Mouse (Mus musculus) MEL (cell line): ENCODE results near the gene Bach2. TPM values are rescaled to one million over a fixed set of nuclear protein-coding genes. Genes with fewer than 3 reads are reported as not detected.

Source experiments
- DNase-seq: peaks from one replicate; pipeline ENCODE4 v3.0.0; 2011; ENCODE audit warnings: low read depth, low spot score
- H3K27ac ChIP-seq: 2 replicates; pipeline ENCODE4 v1.5.1; 2012; ENCODE audit warnings: low read depth, mild to moderate bottlenecking, control low read depth, low read length, moderate library complexity; ENCODE audit not compliant: control insufficient read depth
- H3K27me3 ChIP-seq, 2 experiments: fragments of 150-350 bp in 1 of 2; sonication (generic) in 1 of 2; 2 replicates each; pipeline ENCODE4 v1.6.1; 2012; ENCODE audit warnings: low read length in 2 of 2, mild to moderate bottlenecking in 2 of 2, improper control_type of control experiment in 1 of 2, moderate library complexity in 1 of 2; ENCODE audit not compliant: insufficient read depth in 2 of 2, control insufficient read depth in 1 of 2
- H3K36me3 ChIP-seq, 2 experiments: 2 replicates each; pipeline ENCODE4 v1.6.1; 2012 to 2014; ENCODE audit warnings: low read length in 2 of 2, improper control_type of control experiment in 1 of 2, inconsistent platforms in 1 of 2, mild to moderate bottlenecking in 1 of 2; ENCODE audit not compliant: insufficient read depth in 2 of 2, control insufficient read depth in 1 of 2
- H3K4me1 ChIP-seq, 2 experiments: fragments of 150-350 bp in 1 of 2; sonication (generic) in 1 of 2; 2 replicates each; pipeline ENCODE4 v1.6.1; 2012; ENCODE audit warnings: low read length in 2 of 2, improper control_type of control experiment in 1 of 2, mild to moderate bottlenecking in 1 of 2; ENCODE audit not compliant: insufficient read depth in 2 of 2, control insufficient read depth in 1 of 2
- H3K4me3 ChIP-seq, 2 experiments: fragments of 150-350 bp in 1 of 2; sonication (generic) in 1 of 2; 2 replicates each; pipeline ENCODE4 v1.5.1; 2012; ENCODE audit warnings: low read depth in 2 of 2, low read length in 2 of 2, mild to moderate bottlenecking in 2 of 2, moderate library complexity in 2 of 2, control low read depth in 1 of 2, improper control_type of control experiment in 1 of 2; ENCODE audit not compliant: control insufficient read depth in 1 of 2, insufficient read depth in 1 of 2
- H3K79me2 ChIP-seq: 2 replicates; pipeline ENCODE4 v1.6.1; 2012; ENCODE audit warnings: mild to moderate bottlenecking, low read length, moderate library complexity; ENCODE audit not compliant: control insufficient read depth, poor library complexity, insufficient read depth
- H3K9ac ChIP-seq: 2 replicates; pipeline ENCODE4 v1.6.1; 2012; ENCODE audit warnings: low read depth, mild to moderate bottlenecking, control low read depth, low read length, moderate library complexity; ENCODE audit not compliant: control insufficient read depth, poor library complexity, severe bottlenecking
- H3K9me3 ChIP-seq: fragments of 150-350 bp; sonication (generic); replicated peaks from 2 replicates; pipeline ENCODE4 v1.6.1; 2012; ENCODE audit warnings: mild to moderate bottlenecking, low read length, improper control_type of control experiment, moderate library complexity; ENCODE audit not compliant: insufficient read depth
- CHD1 ChIP-seq: IDR thresholded peaks from 2 replicates; pipeline ENCODE4 v1.6.1; 2012; ENCODE audit warnings: low read depth, mild to moderate bottlenecking, inconsistent platforms, low read length, improper control_type of control experiment
- E2F4 ChIP-seq: IDR thresholded peaks from 2 replicates; pipeline ENCODE4 v1.6.1; 2011; ENCODE audit warnings: low read depth, low read length, improper control_type of control experiment, borderline replicate concordance
- ELF1 ChIP-seq: IDR thresholded peaks from 2 replicates; pipeline ENCODE4 v1.6.1; 2014; ENCODE audit warnings: low read depth, mild to moderate bottlenecking, inconsistent platforms, low read length, improper control_type of control experiment, moderate library complexity
- ETS1 ChIP-seq: IDR thresholded peaks from 2 replicates; pipeline ENCODE4 v1.6.1; 2012; ENCODE audit warnings: low read depth, mild to moderate bottlenecking, inconsistent platforms, low read length, improper control_type of control experiment, moderate library complexity
- GABPA ChIP-seq: IDR thresholded peaks from 2 replicates; pipeline ENCODE4 v1.6.1; 2012; ENCODE audit warnings: low read depth, mild to moderate bottlenecking, inconsistent platforms, low read length, improper control_type of control experiment, moderate library complexity
- GATA1 ChIP-seq: IDR thresholded peaks from 2 replicates; pipeline ENCODE4 v1.6.1; 2011; ENCODE audit warnings: low read depth, low read length, improper control_type of control experiment
- HCFC1 ChIP-seq: IDR thresholded peaks from 2 replicates; pipeline ENCODE4 v1.6.1; 2012; ENCODE audit warnings: low read depth, mild to moderate bottlenecking, inconsistent platforms, low read length, improper control_type of control experiment, moderate library complexity
- MAZ ChIP-seq: IDR thresholded peaks from 2 replicates; pipeline ENCODE4 v1.6.1; 2012; ENCODE audit warnings: low read depth, mild to moderate bottlenecking, inconsistent platforms, low read length, improper control_type of control experiment
- MXI1 ChIP-seq: IDR thresholded peaks from 2 replicates; pipeline ENCODE4 v1.6.1; 2011; ENCODE audit warnings: mild to moderate bottlenecking, low read depth, low read length, improper control_type of control experiment
- MYB ChIP-seq: IDR thresholded peaks from 2 replicates; pipeline ENCODE4 v1.6.1; 2011; ENCODE audit warnings: mild to moderate bottlenecking, low read depth, low read length, improper control_type of control experiment
- NELFE ChIP-seq: IDR thresholded peaks from 2 replicates; pipeline ENCODE4 v1.6.1; 2011; ENCODE audit warnings: low read depth, low read length, improper control_type of control experiment
- POLR2A ChIP-seq, 2 experiments: IDR thresholded peaks; 2 replicates each; pipeline ENCODE4 v1.6.1; 2011 to 2012; ENCODE audit warnings: low read length in 2 of 2, mild to moderate bottlenecking in 2 of 2, control low read depth in 1 of 2, improper control_type of control experiment in 1 of 2, low read depth in 1 of 2, moderate library complexity in 1 of 2; ENCODE audit not compliant: control insufficient read depth in 1 of 2, insufficient read depth in 1 of 2, poor library complexity in 1 of 2
- SIN3A ChIP-seq: IDR thresholded peaks from 2 replicates; pipeline ENCODE4 v1.6.1; 2012; ENCODE audit warnings: low read length, improper control_type of control experiment, inconsistent platforms
- SMC3 ChIP-seq: IDR thresholded peaks from 2 replicates; pipeline ENCODE4 v1.6.1; 2011; ENCODE audit warnings: low read depth, low read length, improper control_type of control experiment
- TAL1 ChIP-seq: IDR thresholded peaks from 2 replicates; pipeline ENCODE4 v1.6.1; 2012; ENCODE audit warnings: mild to moderate bottlenecking, inconsistent platforms, low read length, moderate library complexity, mixed read lengths
- TBP ChIP-seq: IDR thresholded peaks from 2 replicates; pipeline ENCODE4 v1.8.0; 2011; ENCODE audit warnings: low read depth, low read length, improper control_type of control experiment
- TCF12 ChIP-seq: IDR thresholded peaks from 2 replicates; pipeline ENCODE4 v1.6.1; 2014; ENCODE audit warnings: low read depth, mild to moderate bottlenecking, inconsistent platforms, low read length, improper control_type of control experiment, moderate library complexity
- UBTF ChIP-seq: IDR thresholded peaks from 2 replicates; pipeline ENCODE4 v1.6.1; 2012; ENCODE audit warnings: low read depth, mild to moderate bottlenecking, inconsistent platforms, low read length, improper control_type of control experiment, moderate library complexity, borderline replicate concordance; ENCODE audit not compliant: insufficient read depth
- USF2 ChIP-seq, 2 experiments: IDR thresholded peaks; 2 replicates each; pipeline ENCODE4 v1.6.1; 2011 to 2012; ENCODE audit warnings: improper control_type of control experiment in 2 of 2, low read length in 2 of 2, borderline replicate concordance in 1 of 2, inconsistent platforms in 1 of 2, low read depth in 1 of 2, mild to moderate bottlenecking in 1 of 2; ENCODE audit not compliant: insufficient read depth in 1 of 2
- ZC3H11A ChIP-seq: IDR thresholded peaks from 2 replicates; pipeline ENCODE4 v1.6.1; 2012; ENCODE audit warnings: low read depth, mild to moderate bottlenecking, inconsistent platforms, low read length, improper control_type of control experiment
- ZKSCAN1 ChIP-seq: IDR thresholded peaks from 2 replicates; pipeline ENCODE4 v1.6.1; 2012; ENCODE audit warnings: low read depth, mild to moderate bottlenecking, inconsistent platforms, low read length, improper control_type of control experiment, moderate library complexity
- ZMIZ1 ChIP-seq: IDR thresholded peaks from 2 replicates; pipeline ENCODE4 v1.6.1; 2012; ENCODE audit warnings: low read depth, mild to moderate bottlenecking, inconsistent platforms, low read length, improper control_type of control experiment, moderate library complexity
- ZNF384 ChIP-seq: IDR thresholded peaks from 2 replicates; pipeline ENCODE4 v1.6.1; 2012; ENCODE audit warnings: low read depth, mild to moderate bottlenecking, inconsistent platforms, low read length, improper control_type of control experiment
- polyA plus RNA-seq, 2 experiments: library from polyadenylated mRNA; stranded (reverse) in 1 of 2; unstranded in 1 of 2; fragments of >175 nt in 1 of 2; fragments of >200 nt in 1 of 2; gene quantifications; 2 replicates each; pipeline versions ENCODE4 v1.2.1 to v1.2.4; 2012; ENCODE audit warnings: low replicate concordance in 2 of 2, low read depth in 1 of 2; ENCODE audit not compliant: insufficient read length in 2 of 2, insufficient read depth in 1 of 2, missing spikeins in 1 of 2
- total RNA-seq: library from RNA; depleted of rRNA; stranded (reverse); fragments of 300-350 nt; gene quantifications from 2 replicates; pipeline ENCODE4 v1.2.3, GENCODE M21; 2012

Bach2 gene
- total and polyA plus RNA-seq, 3 experiments = 0.04 TPM; not detected in 2

- Histone ChIP-seq H3K27ac (no peak overlapping the region), H3K79me2 (no peaks in the 10 kb centered on the region), H3K9ac (no peak overlapping the region), H3K27me3 (peaks cover 0 to 4% of the 10 kb centered on the region in 2 experiments; a peak in 2 of 4 replicates), H3K9me3 (no peaks in the 10 kb centered on the region), H3K4me1 (no peaks in the 10 kb centered on the region), H3K4me3 (no peak overlapping the region), H3K36me3 (no peaks in the 10 kb centered on the region)
- TF ChIP-seq MAZ = no peak
- DNase-seq = no peak
Measured at GRCm38 (mm10) chr4:32219428-32220128, 19.0 kb upstream of the Bach2 start.

DNA sequence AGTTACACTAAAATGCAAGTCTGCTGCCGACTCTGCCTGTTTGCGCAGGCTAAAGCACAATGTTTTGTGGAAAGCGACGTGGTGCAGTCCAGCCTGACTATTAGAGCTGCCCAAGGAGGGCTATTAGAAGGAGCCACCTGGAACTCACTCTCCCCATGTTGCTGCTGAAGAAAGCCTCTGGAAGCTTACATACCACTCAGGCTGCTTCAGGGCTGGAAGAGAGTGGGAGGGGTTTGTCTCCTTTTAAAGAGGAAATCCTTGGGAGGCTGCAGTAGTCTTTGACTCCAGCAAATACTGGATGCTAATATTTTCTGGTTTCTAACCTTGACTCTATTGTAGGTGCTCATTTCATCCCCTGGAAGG is 18.5 kb upstream of the Bach2 start:
- no peak for DNase-seq
- peaks cover 0 to 4% of the 10 kb centered on the region in 2 experiments; a peak in 2 of 4 replicates for H3K27me3 ChIP-seq
- H3K27ac ChIP-seq = no peak overlapping the region
- no peaks in the 10 kb centered on the region for H3K36me3 ChIP-seq
- no peaks in the 10 kb centered on the region for H3K79me2 ChIP-seq
- TF ChIP-seq ZKSCAN1 (no peak), MYB (no peak), GABPA (no peak), ZMIZ1 (no peak)
- TF ChIP-seq, all 39 proteins: peak for 0
- Histone ChIP-seq H3K4me3 (no peak overlapping the region), H3K9me3 (no peaks in the 10 kb centered on the region), H3K9ac (no peak overlapping the region), H3K4me1 (no peaks in the 10 kb centered on the region)

DNA sequence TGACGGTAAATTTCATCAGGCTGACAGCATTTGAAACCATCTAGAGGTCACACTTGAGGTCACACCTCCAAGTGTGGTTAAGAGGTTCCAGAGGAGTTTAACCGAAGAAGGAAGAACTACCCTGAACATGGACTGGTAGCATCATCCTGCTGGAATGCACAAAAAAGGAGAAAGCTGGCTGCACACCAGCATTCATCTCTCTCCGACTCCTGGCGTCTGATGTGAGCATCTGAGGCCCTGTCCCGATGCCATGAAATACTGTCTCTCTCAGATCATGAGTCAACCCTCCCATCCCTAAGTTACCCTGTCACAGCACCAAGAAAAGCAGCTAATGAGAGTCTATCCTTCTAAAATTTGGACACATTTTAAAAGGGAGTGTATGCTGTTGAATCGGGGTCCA is 17.6 kb upstream of the Bach2 start:
- no peaks in the 10 kb centered on the region for H3K9me3 ChIP-seq
- DNase-seq = no peak
- no peak overlapping the region for H3K4me3 ChIP-seq
- no peaks in the 10 kb centered on the region for H3K79me2 ChIP-seq
- no peak overlapping the region for H3K27ac ChIP-seq
- H3K4me1 ChIP-seq = no peaks in the 10 kb centered on the region
- no peak overlapping the region for H3K9ac ChIP-seq
- H3K27me3 ChIP-seq = peaks cover 0 to 2% of the 10 kb centered on the region in 2 experiments; a peak in 2 of 4 replicates
- TF ChIP-seq HCFC1 (no peak), UBTF (no peak), ZC3H11A (no peak), CHD1 (no peak), ELF1 (no peak), TCF12 (no peak), GABPA (no peak), TBP (no peak), NELFE (no peak), SIN3A (no peak), USF2 (IDR thresholded peaks at IDR 0.05; ENCODE audit: borderline replicate concordance in 1 of 2, insufficient read depth in 1 of 2, low read depth in 1 of 2, low read length in 2 of 2) (no peak), MXI1 (no peak), MAZ (no peak), POLR2A (IDR thresholded peaks at IDR 0.05; ENCODE audit: control insufficient read depth in 1 of 2, insufficient read depth in 1 of 2, low read depth in 1 of 2, low read length in 2 of 2, poor library complexity in 1 of 2) (no peak), ZNF384 (no peak), SMC3 (no peak), TAL1 (no peak), E2F4 (no peak), GATA1 (no peak), ETS1 (no peak)
- no peaks in the 10 kb centered on the region for H3K36me3 ChIP-seq
